Mouse (Mus musculus) neutrophil, adult 83 days (primary cell): ENCODE results near the gene Mup17. TPM values are rescaled to one million over a fixed set of nuclear protein-coding genes. Genes with fewer than 3 reads are reported as not detected.

Experiments
- total RNA-seq, 2 experiments: library from RNA; stranded (reverse); gene quantifications; one replicate each; pipeline ENCODE4 v1.2.4; 2023

Mup17 gene
- total RNA-seq = not detected

GRCm38 (mm10) chr4:61595771-61596170 lies at the start of gene Mup17:
Mup17 (minus strand) TSS chr4:61595871.

Other genes with a start within 250 kb of the Mup17 start
- not detected for gene Mup15, start 156.1 kb downstream of the Mup17 start, total RNA-seq
- not detected for gene Mup16, start 76.3 kb downstream of the Mup17 start, total RNA-seq
- not detected for gene Mup18, start 78.3 kb upstream of the Mup17 start, total RNA-seq
- gene Mup19, start 186.4 kb upstream of the Mup17 start, total RNA-seq = not detected
- not detected for gene Mup5, start 239.4 kb upstream of the Mup17 start, total RNA-seq